Mouse (Mus musculus) left cerebral cortex, postnatal 14 days (tissue): ENCODE data around the gene Hs6st1. TPM values are rescaled to one million over a fixed set of nuclear protein-coding genes. Genes with fewer than 3 reads are reported as not detected.

Experiments used
- DNase-seq, 2 experiments: peaks; one replicate each; pipeline ENCODE4 v3.0.0; 2021 to 2022; ENCODE audit warnings: low spot score in 2 of 2, mixed read lengths in 1 of 2
- intact Hi-C: fragments of 180-260 bp; cut with DNase I; formaldehyde crosslinking; loops from one replicate; pipeline ENCODE4 v1.15.1; 2025
- total RNA-seq, 2 experiments: library from RNA; stranded (reverse); gene quantifications; 2 replicates each; pipeline ENCODE4 v1.2.3; 2021

Hs6st1 gene
- total RNA-seq, 2 experiments from 2014 or later = 73.1 to 77.7 TPM

- intact Hi-C loops = no loop called here
- no peak for DNase-seq
Observed at GRCm38 (mm10) chr1:36112665-36113064, 44.5 kb downstream of the Hs6st1 start.

DNA sequence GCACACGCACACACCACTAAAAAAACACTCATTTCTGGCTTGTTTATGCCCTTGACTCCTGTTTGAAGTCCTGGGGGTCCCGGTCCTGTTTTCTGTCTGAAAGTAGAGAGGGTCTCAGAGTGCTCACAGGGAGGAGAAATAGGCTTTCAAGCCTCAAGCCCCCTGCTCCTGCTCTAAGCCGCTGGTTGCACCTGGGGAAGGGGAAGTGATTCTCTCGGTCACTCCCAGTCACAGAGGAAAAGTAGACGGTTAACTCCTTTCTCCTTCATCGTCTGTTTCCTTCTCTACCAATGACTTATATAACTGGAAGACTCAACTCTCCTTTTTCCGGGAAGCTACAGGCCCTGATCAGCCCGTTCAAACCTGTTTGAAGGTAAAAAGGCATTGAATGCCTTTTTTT lies 45.5 kb downstream of the Hs6st1 start:
- intact Hi-C loops = no loop called here

DNA sequence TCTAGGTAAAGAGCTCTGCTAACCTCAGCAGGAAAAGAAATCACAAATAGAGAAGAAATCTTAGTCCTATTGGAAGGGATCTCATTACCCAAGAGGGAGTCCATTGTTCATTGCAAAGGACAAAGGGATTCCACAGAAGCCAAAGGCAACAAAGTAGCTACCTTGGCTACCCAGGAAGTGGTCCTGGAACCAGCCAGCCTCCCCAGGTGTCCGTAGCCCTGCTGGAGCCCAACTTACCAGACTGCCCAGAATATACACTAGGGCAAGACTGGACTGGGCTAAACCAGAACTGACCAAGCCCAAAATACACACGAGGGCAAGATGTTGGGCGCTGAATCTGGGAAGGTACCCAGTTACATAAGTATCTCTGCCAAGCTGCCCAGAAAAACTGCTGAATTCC lies 46.6 kb downstream of the Hs6st1 start:
- intact Hi-C loops = no loop called here
- no peak for DNase-seq

More for the DNA sequence above, 45.5 kb downstream of the Hs6st1 start:
- DNase-seq = no peak

DNA sequence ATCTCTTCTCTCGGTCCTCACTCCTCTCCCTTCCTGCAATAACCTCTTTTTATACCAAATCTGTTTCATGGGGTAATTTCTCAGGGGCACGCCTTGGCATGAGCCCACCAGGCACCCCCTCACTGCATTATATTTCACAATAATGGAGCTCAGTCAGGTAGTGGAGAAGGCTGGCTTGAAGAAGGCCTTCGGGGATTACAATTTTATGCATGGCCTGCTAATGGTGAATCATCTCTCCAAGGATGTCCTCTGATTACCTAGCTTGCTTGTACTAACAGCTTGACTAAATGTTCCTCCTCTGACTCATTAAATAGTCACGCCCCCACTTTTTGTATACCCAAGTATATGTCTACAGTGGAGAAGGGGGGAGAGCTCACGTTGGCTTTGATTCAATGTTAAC lies 48.3 kb downstream of the Hs6st1 start:
- intact Hi-C loops = no loop called here
- DNase-seq = no peak

DNA sequence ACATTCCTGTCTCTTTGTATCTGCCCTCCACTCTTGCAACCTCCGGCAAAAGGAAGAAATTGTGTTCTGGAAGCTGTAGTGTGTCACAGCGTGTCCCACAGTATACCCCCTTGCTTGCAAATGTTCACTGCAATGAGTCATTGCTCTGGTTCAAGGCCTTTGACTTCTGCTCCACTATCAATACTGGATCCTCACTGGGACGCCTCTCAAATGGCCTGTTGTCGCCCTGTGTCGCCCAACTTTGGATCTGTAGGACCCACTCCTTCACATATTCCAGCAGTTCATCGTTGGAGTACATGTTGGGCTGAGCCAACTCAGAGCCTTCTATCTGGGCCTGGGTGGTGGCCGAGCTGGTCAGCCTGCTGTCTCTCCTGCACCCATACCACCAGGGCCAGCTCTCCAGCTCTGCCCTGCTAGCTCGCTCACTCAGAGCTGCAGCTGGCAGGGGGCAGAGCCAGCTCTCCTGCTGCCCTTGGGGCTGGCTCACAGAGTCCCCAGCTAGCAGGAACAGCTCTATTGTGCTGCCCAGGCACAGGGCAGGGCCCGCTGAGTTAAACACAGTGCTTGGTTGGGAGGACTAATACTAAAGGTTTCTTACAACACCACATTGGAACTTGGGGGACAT lies 50.0 kb downstream of the Hs6st1 start:
- DNase-seq = no peak
- intact Hi-C loops = no loop called here

GRCm38 (mm10) chr1:36118958-36119357 lies 50.8 kb downstream of the Hs6st1 start:
- no peak for DNase-seq
- intact Hi-C loops = no loop called here

GRCm38 (mm10) chr1:36119426-36119825 lies 51.2 kb downstream of the Hs6st1 start:
- DNase-seq = no peak
- intact Hi-C loops = no loop called here

DNA sequence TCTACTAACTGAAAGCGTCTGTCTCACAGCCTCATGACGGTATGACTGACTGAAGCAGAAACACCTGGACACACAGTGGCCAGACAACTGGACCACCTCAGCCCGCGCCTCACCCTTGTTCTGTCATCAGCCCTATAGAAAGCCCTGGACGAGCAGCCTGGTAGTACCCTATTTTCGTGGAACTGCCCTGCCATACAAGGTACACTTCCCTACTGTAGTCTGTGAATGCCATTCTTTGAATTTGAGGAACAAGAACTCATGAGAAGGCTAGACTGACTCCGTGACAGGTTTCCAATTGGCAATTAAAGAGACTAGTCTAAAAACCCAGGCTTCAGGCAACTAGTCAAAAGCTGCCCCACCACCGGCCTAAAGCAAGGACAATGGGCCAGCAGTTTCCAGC lies 53.0 kb downstream of the Hs6st1 start:
- DNase-seq = no peak

GRCm38 (mm10) chr1:36125076-36125475 lies 56.9 kb downstream of the Hs6st1 start:
- DNase-seq = no peak

More for the DNA sequence above, 53.0 kb downstream of the Hs6st1 start:
- intact Hi-C loops = no loop called here

DNA sequence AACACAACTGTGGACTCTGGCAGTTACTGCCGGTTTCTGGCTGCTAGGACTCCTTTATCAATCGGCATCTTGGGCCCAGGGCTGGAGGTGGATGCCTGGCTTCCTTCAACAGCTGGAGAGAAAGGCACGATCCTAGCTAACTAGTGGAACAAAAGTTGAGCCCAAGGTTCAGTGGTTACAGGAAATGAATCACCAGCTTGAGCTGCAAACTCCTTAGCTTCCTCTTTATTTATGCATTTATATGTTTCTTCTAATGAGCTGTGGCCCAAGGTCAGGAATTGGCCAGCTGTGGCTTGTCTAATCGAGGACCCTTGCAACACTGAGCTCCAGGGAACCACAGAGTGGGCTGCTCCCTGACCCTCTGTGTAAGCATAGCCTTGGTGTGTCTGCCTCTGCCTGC lies 60.9 kb downstream of the Hs6st1 start:
- intact Hi-C loops = no loop called here
- DNase-seq = no peak

More at GRCm38 (mm10) chr1:36125076-36125475, 56.9 kb downstream of the Hs6st1 start:
- intact Hi-C loops = no loop called here

GRCm38 (mm10) chr1:36129881-36130280 lies 61.7 kb downstream of the Hs6st1 start:
- no peak for DNase-seq
- intact Hi-C loops = loop anchor here (5.0 kb wide), 1 partner anchor 58 kb away; no protein-coding TSS in a partner anchor

GRCm38 (mm10) chr1:36130307-36131035 lies 62.3 kb downstream of the Hs6st1 start:
- no peak for DNase-seq
- intact Hi-C loops = loop anchor here (5.0 kb wide), 1 partner anchor 58 kb away; no protein-coding TSS in a partner anchor

DNA sequence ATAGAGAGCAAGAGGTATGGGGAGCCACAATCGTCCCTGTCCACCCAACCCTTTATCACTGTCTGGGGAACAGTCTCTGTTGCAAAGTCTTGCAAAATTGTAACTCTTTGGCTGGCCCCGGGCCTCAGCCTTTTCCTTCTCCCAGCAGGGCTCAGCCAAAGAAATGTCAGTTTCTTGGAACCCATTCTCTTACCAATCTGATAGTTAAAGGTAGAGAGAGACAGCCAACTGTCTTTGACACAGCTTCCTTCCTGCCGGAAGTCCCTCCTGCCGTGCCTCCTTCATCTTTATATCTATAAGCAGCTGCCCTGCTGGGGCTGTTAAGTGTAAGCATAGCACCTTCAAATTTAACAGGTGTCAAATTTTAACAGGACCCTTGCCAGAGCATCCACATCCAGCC lies 63.0 kb downstream of the Hs6st1 start:
- no peak for DNase-seq
- intact Hi-C loops = loop anchor here (5.0 kb wide), 1 partner anchor 59 kb away; no protein-coding TSS in a partner anchor

DNA sequence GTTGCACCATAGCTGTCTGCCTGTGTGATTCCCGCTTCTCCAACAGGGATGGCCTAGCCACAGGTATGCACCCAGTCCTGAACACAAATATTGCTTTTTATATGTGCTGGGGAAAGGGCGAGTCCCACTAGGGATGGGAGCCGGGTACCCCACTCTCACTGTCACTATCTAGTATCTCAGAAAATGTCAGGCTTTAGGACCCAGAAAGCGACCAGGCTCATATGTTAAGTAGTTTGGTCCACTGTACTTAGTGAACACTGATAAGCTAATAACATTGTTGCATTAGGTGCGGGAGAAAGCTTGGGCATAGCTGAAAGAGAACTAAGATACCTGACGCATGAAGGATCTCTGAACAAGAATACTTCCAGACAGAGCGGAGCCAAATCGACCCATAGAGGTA lies 63.6 kb downstream of the Hs6st1 start:
- no peak for DNase-seq
- intact Hi-C loops = loop anchor here (5.0 kb wide), 1 partner anchor 59 kb away; no protein-coding TSS in a partner anchor

GRCm38 (mm10) chr1:36132211-36132610 lies 64.0 kb downstream of the Hs6st1 start:
- intact Hi-C loops = loop anchor here (5.0 kb wide), 1 partner anchor 60 kb away; no protein-coding TSS in a partner anchor
- no peak for DNase-seq

- intact Hi-C loops = loop anchor here (5.0 kb wide), 1 partner anchor 61 kb away; no protein-coding TSS in a partner anchor
- no peak for DNase-seq
Observed at GRCm38 (mm10) chr1:36133041-36133440, 64.8 kb downstream of the Hs6st1 start.

DNA sequence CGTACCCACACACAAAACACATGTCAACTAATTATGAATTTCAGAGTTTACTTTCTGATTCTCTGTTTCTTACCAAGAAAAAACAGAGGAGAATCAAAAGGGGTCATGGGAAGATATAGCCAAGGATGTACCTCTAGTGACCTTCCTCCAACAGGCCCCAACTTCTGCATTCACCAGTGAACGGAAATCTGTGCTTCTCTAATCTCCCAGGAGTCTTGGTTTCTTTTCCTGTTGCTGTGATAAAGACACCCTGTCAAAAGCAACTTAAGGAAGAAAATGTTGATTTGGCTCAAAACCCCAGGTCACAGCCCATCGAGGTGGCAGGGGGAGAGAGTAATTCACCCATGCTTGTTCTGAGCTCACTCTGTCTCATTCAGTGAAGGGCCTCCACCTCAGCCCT lies 65.4 kb downstream of the Hs6st1 start:
- peak in 1 of 2 experiments; percentile 21 for DNase-seq
- intact Hi-C loops = loop anchor here (5.0 kb wide), 1 partner anchor 61 kb away; no protein-coding TSS in a partner anchor

DNA sequence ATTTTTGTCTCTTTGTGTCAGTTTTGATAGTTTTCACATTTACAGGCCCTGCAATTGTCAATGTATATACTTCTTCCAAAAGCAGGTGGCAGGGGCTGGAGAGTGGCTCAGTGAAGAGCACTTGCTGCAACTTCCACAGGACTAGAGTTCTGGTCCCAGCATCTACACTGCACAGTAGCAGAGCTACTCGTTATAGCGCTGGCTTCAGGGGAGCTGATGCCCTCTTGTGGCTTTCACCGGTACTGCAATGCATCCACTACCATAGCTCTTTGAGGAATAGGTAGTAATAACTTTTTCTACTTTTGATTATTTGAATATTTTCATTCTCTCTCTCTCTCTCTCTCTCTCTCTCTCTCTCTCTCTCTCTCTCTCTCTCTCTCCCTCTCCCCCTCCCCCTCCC lies 66.4 kb downstream of the Hs6st1 start:
- DNase-seq = peak; percentile 54 to 80
- intact Hi-C loops = loop anchor here (5.0 kb wide), 1 partner anchor 62 kb away; no protein-coding TSS in a partner anchor

DNA sequence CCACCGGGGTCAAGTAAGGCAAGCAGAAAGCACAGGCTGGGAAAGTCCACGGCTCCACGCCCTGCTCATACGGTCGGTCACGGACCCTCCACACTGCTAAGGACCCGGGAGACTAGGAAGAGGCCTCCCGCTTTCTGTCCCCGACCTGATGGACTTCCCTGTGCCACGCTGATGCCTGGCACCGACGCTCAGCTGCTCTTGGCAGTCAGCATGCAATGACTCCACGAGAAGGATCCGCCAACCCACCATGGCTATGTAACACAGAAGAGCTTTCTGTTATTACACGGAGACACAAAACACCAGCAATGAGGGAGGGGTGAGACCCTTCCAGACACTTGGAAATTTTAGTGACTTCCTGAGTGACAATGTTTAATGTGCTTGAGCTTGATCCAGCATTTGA lies 72.1 kb downstream of the Hs6st1 start:
- DNase-seq = no peak
- intact Hi-C loops = loop anchor here (5.0 kb wide), 1 partner anchor 1248 kb away; no protein-coding TSS in a partner anchor

GRCm38 (mm10) chr1:36145050-36145449 lies 76.8 kb downstream of the Hs6st1 start:
- intact Hi-C loops = loop anchor here (5.0 kb wide), 1 partner anchor 132 kb away; no protein-coding TSS in a partner anchor
- DNase-seq = peak; percentile 74
